Mouse (Mus musculus) kidney, postnatal 10 days (tissue): ENCODE data around the gene Zfp771.

ENCODE experiments used
- DNase-seq: peaks from one replicate; pipeline ENCODE4 v3.0.0; 2021; ENCODE audit warnings: mixed read lengths

Gene Zfp771

DNA sequence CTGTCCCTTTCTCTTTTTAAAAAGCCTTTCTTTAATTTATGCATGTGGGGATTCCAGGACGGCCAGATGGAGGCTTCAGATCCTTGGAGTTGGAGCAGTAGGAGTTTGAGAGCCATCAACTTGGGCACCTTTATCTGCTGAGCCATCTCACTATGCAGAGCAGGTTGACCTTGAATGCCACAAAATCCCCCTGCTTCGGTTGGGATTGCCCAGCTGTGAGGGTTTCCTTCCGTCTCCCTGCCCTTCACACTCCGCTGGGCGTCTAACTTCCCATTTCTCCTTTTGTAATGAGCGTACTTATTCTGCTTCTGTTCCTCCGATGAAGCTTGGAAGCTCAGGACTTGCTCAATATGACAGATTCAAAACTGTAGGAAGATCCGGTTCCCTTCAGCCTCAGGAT is 46.1 kb downstream of the Zfp771 start:
- no peak for DNase-seq

GRCm38 (mm10) chr7:127296098-127296497 is 52.0 kb downstream of the Zfp771 start, which contains the start of gene Itgal:
Itgal (plus strand) TSS chr7:127296260.
- no peak for DNase-seq

DNA sequence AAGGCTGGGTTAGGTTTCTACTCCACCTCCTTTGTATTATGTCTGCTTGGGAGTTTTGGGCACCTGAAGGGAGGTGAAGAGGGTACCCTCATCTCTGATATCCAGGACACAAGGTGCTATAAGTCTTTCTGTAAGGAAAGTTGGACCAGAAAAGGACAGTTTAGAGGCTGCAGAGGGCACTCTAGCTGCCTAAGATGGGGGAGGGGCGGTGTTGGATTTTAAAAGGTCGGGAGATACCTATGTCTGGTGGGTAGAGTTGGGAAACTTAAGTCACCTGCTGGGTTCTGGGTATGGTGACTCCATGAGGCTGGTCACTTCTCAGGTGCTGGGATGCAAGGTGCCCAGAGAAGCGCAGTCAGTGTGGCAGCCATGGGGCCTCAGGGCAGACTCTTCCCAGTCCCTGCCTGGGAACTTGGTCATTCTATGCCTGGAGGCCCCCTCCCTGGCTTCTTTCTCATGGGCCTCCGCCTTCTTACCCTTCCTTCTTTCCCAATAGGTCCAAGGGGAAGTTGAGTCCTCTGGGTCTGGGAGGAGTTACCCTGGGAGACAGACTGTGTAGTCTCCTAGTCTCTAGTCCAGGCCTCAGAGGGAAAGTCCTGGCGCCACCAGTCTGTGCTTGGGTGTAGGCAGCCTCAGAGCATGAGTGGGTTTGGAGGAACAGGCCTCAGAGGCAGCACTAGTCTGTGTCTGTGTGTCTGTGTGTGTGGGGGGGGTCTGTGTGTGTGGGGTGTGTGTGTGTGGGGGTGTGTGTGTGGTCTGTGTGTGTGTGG is 52.9 kb downstream of the Zfp771 start:
- no peak for DNase-seq

- no peak for DNase-seq
Observed at GRCm38 (mm10) chr7:127297586-127298193, 53.6 kb downstream of the Zfp771 start.
